Mouse (Mus musculus): Measurements from ENCODE around the gene Phgr1.

- TF ChIP-seq CTCF (IDR thresholded peaks at IDR 0.05; ENCODE audit: borderline replicate concordance, control insufficient read depth, extremely low read depth, insufficient read depth, low read length, poor library complexity): no peak
- peak; percentile 54; the same call in 1 of the 2 replicates for TF ChIP-seq POLR2A (IDR thresholded peaks at IDR 0.05; ENCODE audit: control insufficient read depth, extremely low read depth, insufficient read depth, low read length, poor library complexity)
Measured at GRCm38 (mm10) chr2:118728337-118728736, 44.2 kb upstream of the Phgr1 start, which contains the start of gene Plcb2.
